Mouse (Mus musculus): Measurements from ENCODE around the gene Prpf8.

DNA sequence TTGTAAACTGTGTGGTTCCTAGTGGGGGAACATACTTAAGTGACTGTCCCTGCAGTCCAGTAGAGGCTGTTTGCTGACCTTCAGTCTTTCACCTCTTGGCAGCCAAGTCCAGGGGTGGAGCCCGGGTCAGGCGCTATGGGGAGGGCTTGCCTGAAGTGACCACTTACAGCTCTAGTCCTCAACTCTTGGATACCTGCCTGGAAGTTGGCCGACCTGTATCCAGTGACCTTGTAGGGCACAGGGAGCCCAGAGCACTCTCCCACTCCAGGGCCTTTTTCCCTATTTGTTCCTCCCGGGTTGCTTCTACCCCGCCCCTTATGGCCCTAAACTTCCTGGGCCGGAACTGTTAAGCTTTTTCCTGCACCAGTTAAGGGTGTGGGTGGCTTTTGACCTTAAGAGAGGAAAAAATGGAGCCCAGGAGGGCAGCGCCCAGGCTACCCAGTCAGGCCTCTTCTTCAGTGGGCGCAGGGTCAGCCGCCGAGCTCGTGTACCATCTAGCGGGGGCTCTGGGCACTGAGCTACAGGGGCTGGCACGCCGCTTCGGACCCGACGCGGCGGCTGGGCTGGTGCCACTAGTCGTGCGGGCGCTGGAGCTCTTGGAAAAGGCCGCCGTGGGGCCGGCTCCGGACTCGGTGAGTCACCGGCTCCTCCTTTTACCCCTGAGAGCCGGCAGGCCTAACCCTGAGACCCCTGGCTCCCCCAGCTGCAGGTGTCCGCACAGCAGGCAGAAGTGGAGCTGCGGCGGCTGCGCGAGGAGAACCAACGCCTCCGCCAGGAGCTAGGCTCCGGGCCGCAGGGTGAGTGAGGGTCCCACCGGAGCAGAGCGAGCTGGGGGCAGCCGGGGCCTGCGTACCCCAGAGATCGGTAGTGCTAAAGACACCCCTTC is 23.4 kb downstream of the Prpf8 start, which contains the start of gene Rilp:
- TF ChIP-seq HCFC1 (IDR thresholded peaks at IDR 0.05; ENCODE audit: borderline replicate concordance, insufficient read depth, low read length), result no peak
- TF ChIP-seq CHD2 (IDR thresholded peaks at IDR 0.05; ENCODE audit: low read depth, low read length), result no peak
- TF ChIP-seq ZC3H11A (IDR thresholded peaks at IDR 0.05; ENCODE audit: borderline replicate concordance, low read depth, low read length), result no peak
